Mouse (Mus musculus): ENCODE measurements around the gene Gabpb1. TPM values are rescaled to one million over a fixed set of nuclear protein-coding genes. Genes with fewer than 3 reads are reported as not detected.

Gabpb1 gene
- total RNA-seq, 2 experiments from 2014 or later = 17.1 to 23.0 TPM

GRCm38 (mm10) chr2:126593831-126594610 lies 82.1 kb downstream of the Gabpb1 start:
- peak; percentile 57 to 66 for DNase-seq

DNA sequence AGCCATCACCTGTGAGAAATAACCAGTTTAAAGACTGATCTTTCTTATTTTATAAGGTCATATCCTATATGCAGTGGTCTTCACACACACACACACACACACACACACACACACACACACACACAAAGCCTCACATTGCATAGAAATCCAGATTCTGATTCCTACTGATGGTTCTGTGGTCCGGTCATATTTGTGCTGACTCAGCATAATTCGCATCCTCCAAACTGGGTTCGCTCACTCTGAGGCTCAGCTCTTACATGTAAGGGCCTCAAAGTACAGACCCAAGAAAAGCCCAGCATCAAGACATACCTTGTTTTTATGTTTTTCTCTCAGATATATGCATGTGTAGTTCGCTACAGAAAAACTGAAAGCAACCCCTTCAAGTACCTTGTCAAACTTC lies 84.8 kb downstream of the Gabpb1 start:
- DNase-seq = no peak

- no peak for DNase-seq
Measured at GRCm38 (mm10) chr2:126587468-126587867, 88.7 kb downstream of the Gabpb1 start.

GRCm38 (mm10) chr2:126584621-126585369 lies 91.3 kb downstream of the Gabpb1 start:
- DNase-seq = no peak

GRCm38 (mm10) chr2:126583960-126584359 lies 92.2 kb downstream of the Gabpb1 start:
- no peak for DNase-seq

DNA sequence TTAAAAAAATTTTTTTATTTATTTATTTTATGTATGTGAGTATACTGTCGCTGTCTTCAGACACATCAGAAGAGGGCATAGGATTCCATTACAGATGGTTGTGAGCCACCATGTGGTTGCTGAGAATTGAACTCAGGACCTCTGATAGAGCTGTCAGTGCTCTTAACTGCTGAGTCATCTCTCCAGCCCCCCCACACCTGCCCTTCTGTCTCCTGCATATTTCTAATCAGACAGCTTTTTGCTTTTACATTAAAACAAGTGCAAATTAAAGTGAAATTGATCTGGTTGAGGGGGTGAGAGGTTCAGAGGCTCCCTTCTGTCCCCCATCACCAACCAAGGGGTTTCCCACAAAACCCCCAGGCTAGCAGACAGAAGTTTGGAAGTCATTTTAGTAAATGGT lies 96.9 kb downstream of the Gabpb1 start:
- no peak for DNase-seq

Other genes with a start within 250 kb of the Gabpb1 start
- gene Atp8b4, start 175.7 kb downstream of the Gabpb1 start, total RNA-seq (2021) = not detected
- gene Slc27a2, start 123.9 kb downstream of the Gabpb1 start, total RNA-seq (2021) = 10 to 100 TPM; 11.1 to 12.0 TPM
- gene Hdc, start 57.0 kb downstream of the Gabpb1 start, total RNA-seq (2021) = 1 to 10 TPM in 1 of 2 experiments, under 1 TPM in 1; 0.70 to 1.4 TPM
- gene Usp8, start 31.0 kb upstream of the Gabpb1 start, total RNA-seq (2021) = 10 to 100 TPM; 49.9 to 52.4 TPM
- gene Usp50, start 107.1 kb upstream of the Gabpb1 start, total RNA-seq (2021) = 1 to 10 TPM; 2.9 to 3.2 TPM
- 10 to 100 TPM; 42.6 to 43.0 TPM for gene Trpm7, start 199.9 kb upstream of the Gabpb1 start, total RNA-seq (2021)

All from layer of hippocampus, postnatal 36 days (tissue).